Comparison of ENCODE assay signal across 17 mouse cellular contexts in the genomic region with DNA sequence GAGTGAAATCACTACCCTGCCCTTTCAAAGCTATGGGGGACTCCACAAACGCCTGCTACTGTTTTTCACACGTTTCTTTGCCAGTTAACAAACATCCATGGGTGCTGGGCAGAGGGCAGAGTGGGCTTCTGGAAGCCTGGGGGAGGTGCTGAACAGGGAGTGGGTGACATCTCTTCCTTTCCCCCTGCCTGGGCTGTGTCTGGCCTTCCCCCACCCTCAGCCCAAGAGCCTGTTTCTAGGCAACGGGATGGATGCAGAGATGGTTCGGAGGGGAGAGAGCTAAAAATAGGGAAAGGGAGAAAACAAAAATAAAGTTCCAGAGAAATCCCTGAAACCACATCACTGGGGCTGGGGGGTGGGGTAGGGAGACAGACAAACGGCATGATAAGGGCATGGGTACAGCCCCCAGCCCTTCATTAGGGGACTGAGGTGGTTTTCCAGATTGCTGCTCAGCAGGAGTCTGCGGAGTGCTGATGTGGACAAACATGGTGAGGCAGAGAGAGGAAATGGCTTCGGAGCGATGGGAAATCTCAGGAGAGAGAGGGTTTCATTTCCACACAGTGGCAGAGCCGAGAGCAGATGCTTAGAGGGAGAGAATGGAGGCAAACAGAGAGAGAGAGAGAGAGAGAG. TPM values are rescaled to one million over a fixed set of nuclear protein-coding genes. Genes with fewer than 3 reads are reported as not detected.
DNase-seq lines count a peak whose midpoint lies in the region; ATAC-seq and TF ChIP-seq lines count a peak whose summit lies in the region.
"Had no signal": no experiment of that assay in that cellular context is flagged by ENCODE, and none has a peak within 500 bp of the region (broad histone marks: within the 10 kb centered on the region; RNA-seq: fewer than 3 reads in every experiment).

No protein-coding gene starts in this region.

- peak overlapping the region; percentile 33; the same call in 1 of the 2 replicates for H3K9ac ChIP-seq in forebrain, postnatal 0 days
- peak overlapping the region; percentile 33; the same call in 1 of the 2 replicates for H3K9ac ChIP-seq in midbrain, embryonic 16.5 days (ENCODE audit: low read depth, low read length)
- H3K9ac ChIP-seq: heart, embryonic 13.5 days had no signal

- H3K27ac ChIP-seq in layer of hippocampus, adult 2 months = peak overlapping the region; percentile 96
- peak overlapping the region; percentile 87 for H3K27ac ChIP-seq in forebrain, postnatal 0 days (ENCODE audit: low read depth, low read length)
- H3K27ac ChIP-seq in midbrain, embryonic 16.5 days (ENCODE audit: low read length) = peak overlapping the region; percentile 66
- no peak overlapping the region for H3K27ac ChIP-seq in embryonic facial prominence, embryonic 10.5 days (replicated peaks)
- H3K27ac ChIP-seq: heart, embryonic 13.5 days had no signal

- H3K4me1 ChIP-seq in forebrain, postnatal 0 days (ENCODE audit: insufficient read depth) = peaks cover 55% of the 10 kb centered on the region
- H3K4me1 ChIP-seq in midbrain, embryonic 16.5 days (ENCODE audit: control insufficient read depth, insufficient read depth, low read length) = peaks cover 35% of the 10 kb centered on the region
- peaks cover 31% of the 10 kb centered on the region for H3K4me1 ChIP-seq in embryonic facial prominence, embryonic 10.5 days

- TF ChIP-seq CTCF in layer of hippocampus, adult 2 months (conservative IDR thresholded peaks at IDR 0.05) = no peak
- TF ChIP-seq CTCF in forebrain, postnatal 0 days (IDR thresholded peaks at IDR 0.05; ENCODE audit: low read depth) = no peak

- peak; percentile 39 for ATAC-seq in forebrain, postnatal 0 days
- no peak for ATAC-seq in midbrain, embryonic 16.5 days
- ATAC-seq: inflammation-experienced regulatory T-cells, adult 6 months; lung, postnatal 0 days had no signal

- WGBS in forebrain, postnatal 0 days = 10% methylated on average over 9 of the region's 9 CpGs
- 15% methylated on average over 9 of the region's 9 CpGs for WGBS in midbrain, embryonic 16.5 days
- 24% methylated on average over 9 of the region's 9 CpGs for WGBS in embryonic facial prominence, embryonic 10.5 days

- no peaks in the 10 kb centered on the region for H3K36me3 ChIP-seq in forebrain, postnatal 0 days (ENCODE audit: insufficient read depth)
- H3K36me3 ChIP-seq in midbrain, embryonic 16.5 days (ENCODE audit: control insufficient read depth, insufficient read depth, low read length) = no peaks in the 10 kb centered on the region
- no peaks in the 10 kb centered on the region for H3K36me3 ChIP-seq in embryonic facial prominence, embryonic 10.5 days (replicated peaks)
- H3K36me3 ChIP-seq: heart, embryonic 13.5 days had no signal

- H3K4me3 ChIP-seq in layer of hippocampus, adult 2 months = no peak overlapping the region
- H3K4me3 ChIP-seq in forebrain, postnatal 0 days (ENCODE audit: low read depth, low read length) = 0 out of 2 replicates have a peak overlapping the region, but pooled peaks have one; percentile 5
- H3K4me3 ChIP-seq in midbrain, embryonic 16.5 days (ENCODE audit: low read depth, low read length) = no peak overlapping the region
- no peak overlapping the region for H3K4me3 ChIP-seq in embryonic facial prominence, embryonic 10.5 days
- H3K4me3 ChIP-seq: heart, embryonic 13.5 days had no signal

- peak overlapping the region; percentile 30 for H3K4me2 ChIP-seq in forebrain, postnatal 0 days (ENCODE audit: low read depth)
- peak overlapping the region; percentile 27; the same call in 1 of the 2 replicates for H3K4me2 ChIP-seq in midbrain, embryonic 16.5 days (ENCODE audit: low read length)
- H3K4me2 ChIP-seq: heart, embryonic 13.5 days; liver, embryonic 11.5 days had no signal

- H3K9me3 ChIP-seq in forebrain, postnatal 0 days (ENCODE audit: low read length) = no peaks in the 10 kb centered on the region
- no peaks in the 10 kb centered on the region for H3K9me3 ChIP-seq in midbrain, embryonic 16.5 days (replicated peaks; ENCODE audit: control insufficient read depth, low read length, poor library complexity, severe bottlenecking)
- no peaks in the 10 kb centered on the region for H3K9me3 ChIP-seq in embryonic facial prominence, embryonic 10.5 days
- H3K9me3 ChIP-seq: heart, embryonic 13.5 days had no signal

- no peaks in the 10 kb centered on the region for H3K27me3 ChIP-seq in forebrain, postnatal 0 days (ENCODE audit: insufficient read depth, low read length)
- peaks cover 3% of the 10 kb centered on the region; the same call in 1 of the 2 replicates for H3K27me3 ChIP-seq in midbrain, embryonic 16.5 days (ENCODE audit: control insufficient read depth, insufficient read depth, low read depth, low read length)
- H3K27me3 ChIP-seq in embryonic facial prominence, embryonic 10.5 days (replicated peaks; ENCODE audit: low read depth, poor library complexity, severe bottlenecking) = peaks cover 76% of the 10 kb centered on the region

- peak; percentile 57 to 78 for DNase-seq in layer of hippocampus, adult 2 months (ENCODE audit: low spot score in 2 of 2)
- no peak for DNase-seq in layer of hippocampus, adult 11-12 months (ENCODE audit: low spot score)
- peak; percentile 54 to 60 for DNase-seq in cerebellum, postnatal 25 days
- peak; percentile 75 for DNase-seq in forebrain, postnatal 0 days
- DNase-seq in embryonic facial prominence, embryonic 10.5 days (ENCODE audit: low spot score) = no peak
- DNase-seq in B cell, adult 2 months = no peak
- DNase-seq: adrenal gland, postnatal 25 days; gastrocnemius, postnatal 10 days; kidney, postnatal 36 days had no signal

RNA-seq across cellular contexts. Expression of gene Gprin1, which starts 5.6 kb away (rescaled TPM):
- total RNA-seq in layer of hippocampus, adult 2 months (2021) = 100 to 1,000 TPM; 146 to 150 TPM
- 213 and 219 TPM in 2 replicates for total RNA-seq in forebrain, postnatal 0 days (2014; rRNA removed)
- 37.1 and 39.0 TPM in 2 replicates for polyA plus RNA-seq in forebrain, postnatal 0 days (2015; fragmentation: Nextera tagmentation; extraction: Ambion mirVana)
- polyA plus RNA-seq in midbrain, embryonic 16.5 days (2015; fragmentation: Nextera tagmentation; extraction: Ambion mirVana) = 5.5 and 6.6 TPM in 2 replicates
- 0.66 and 0.94 TPM in 2 replicates for polyA plus RNA-seq in embryonic facial prominence, embryonic 10.5 days (2016; fragmentation: Nextera tagmentation; extraction: Ambion mirVana)
- total RNA-seq: CH12.LX; common myeloid progenitor, adult 5-6 weeks; monocyte, adult 5-6 weeks had no signal
- polyA plus RNA-seq: heart, embryonic 13.5 days; inflammation-experienced regulatory T-cells, adult 6 months; lung, postnatal 0 days had no signal

RNA-seq across cellular contexts. Expression of gene Sncb, which starts 11.1 kb away (rescaled TPM):
- 100 to 1,000 TPM; 655 to 657 TPM for total RNA-seq in layer of hippocampus, adult 2 months (2021)
- total RNA-seq in forebrain, postnatal 0 days (2014; rRNA removed) = 32.7 and 38.1 TPM in 2 replicates
- polyA plus RNA-seq in forebrain, postnatal 0 days (2015; fragmentation: Nextera tagmentation; extraction: Ambion mirVana) = 122 and 137 TPM in 2 replicates
- 68.2 and 97.6 TPM in 2 replicates for polyA plus RNA-seq in midbrain, embryonic 16.5 days (2015; fragmentation: Nextera tagmentation; extraction: Ambion mirVana)
- polyA plus RNA-seq in embryonic facial prominence, embryonic 10.5 days (2016; fragmentation: Nextera tagmentation; extraction: Ambion mirVana) = 0.79 and 1.3 TPM in 2 replicates
- total RNA-seq: CH12.LX; common myeloid progenitor, adult 5-6 weeks; monocyte, adult 5-6 weeks had no signal
- polyA plus RNA-seq: heart, embryonic 13.5 days; liver, embryonic 11.5 days; lung, postnatal 0 days had no signal

RNA-seq across cellular contexts. Expression of gene Eif4e1b, which starts 28.5 kb away (rescaled TPM):
- total RNA-seq in layer of hippocampus, adult 2 months (2021) = not detected
- not detected in 2 replicates for total RNA-seq in forebrain, postnatal 0 days (2014; rRNA removed)
- polyA plus RNA-seq in forebrain, postnatal 0 days (2015; fragmentation: Nextera tagmentation; extraction: Ambion mirVana) = not detected in 2 replicates
- polyA plus RNA-seq in midbrain, embryonic 16.5 days (2015; fragmentation: Nextera tagmentation; extraction: Ambion mirVana) = not detected in 2 replicates
- polyA plus RNA-seq in embryonic facial prominence, embryonic 10.5 days (2016; fragmentation: Nextera tagmentation; extraction: Ambion mirVana) = not detected in 2 replicates
- total RNA-seq: adrenal gland, postnatal 25 days; CH12.LX; common myeloid progenitor, adult 5-6 weeks; gastrocnemius, postnatal 10 days; monocyte, adult 5-6 weeks had no signal
- polyA plus RNA-seq: heart, embryonic 13.5 days; inflammation-experienced regulatory T-cells, adult 6 months; liver, embryonic 11.5 days; lung, postnatal 0 days had no signal

RNA-seq across cellular contexts. Expression of gene Tspan17, which starts 33.9 kb away (rescaled TPM):
- total RNA-seq in layer of hippocampus, adult 2 months (2021) = 10 to 100 TPM; 96.7 to 97.7 TPM
- total RNA-seq in forebrain, postnatal 0 days (2014; rRNA removed) = 26.5 and 28.3 TPM in 2 replicates
- polyA plus RNA-seq in forebrain, postnatal 0 days (2015; fragmentation: Nextera tagmentation; extraction: Ambion mirVana) = 44.2 and 61.1 TPM in 2 replicates
- polyA plus RNA-seq in midbrain, embryonic 16.5 days (2015; fragmentation: Nextera tagmentation; extraction: Ambion mirVana) = 60.1 and 67.7 TPM in 2 replicates
- polyA plus RNA-seq in embryonic facial prominence, embryonic 10.5 days (2016; fragmentation: Nextera tagmentation; extraction: Ambion mirVana) = 9.7 and 10.9 TPM in 2 replicates

RNA-seq across cellular contexts. Expression of gene Cdhr2, which starts 54.1 kb away (rescaled TPM):
- total RNA-seq in layer of hippocampus, adult 2 months (2021) = under 1 TPM; 0.33 to 0.44 TPM
- total RNA-seq in forebrain, postnatal 0 days (2014; rRNA removed) = 0.76 and 0.85 TPM in 2 replicates
- polyA plus RNA-seq in forebrain, postnatal 0 days (2015; fragmentation: Nextera tagmentation; extraction: Ambion mirVana) = 0.24 and 0.53 TPM in 2 replicates
- 0.22 and 0.36 TPM in 2 replicates for polyA plus RNA-seq in midbrain, embryonic 16.5 days (2015; fragmentation: Nextera tagmentation; extraction: Ambion mirVana)
- polyA plus RNA-seq in embryonic facial prominence, embryonic 10.5 days (2016; fragmentation: Nextera tagmentation; extraction: Ambion mirVana) = 0.05 and 0.15 TPM in 2 replicates
- total RNA-seq: adrenal gland, postnatal 25 days; CH12.LX; common myeloid progenitor, adult 5-6 weeks had no signal
- polyA plus RNA-seq: heart, embryonic 13.5 days; inflammation-experienced regulatory T-cells, adult 6 months; lung, postnatal 0 days had no signal

Comparison
In these comparisons a context has a peak if more than half of its experiments do, and no peak if none do; other contexts are left out.
1. DNase-seq: peak in layer of hippocampus, adult 2 months (2 of 2), cerebellum, postnatal 25 days (2 of 2) and forebrain, postnatal 0 days (single experiment); none in layer of hippocampus, adult 11-12 months (single experiment), embryonic facial prominence, embryonic 10.5 days (single experiment) and B cell, adult 2 months (0 of 2).
2. RNA of gene Sncb, which starts 11.1 kb away (polyA plus RNA-seq): 122 to 137 TPM in forebrain, postnatal 0 days and 68.2 to 97.6 TPM in midbrain, embryonic 16.5 days; 0.79 to 1.3 TPM in embryonic facial prominence, embryonic 10.5 days; every median in the first group is over 10 times any median in the second.